Mouse (Mus musculus): ENCODE measurements around the gene Zfp322a.
"Not testable (repeated sequence)": the region's sequence is repeated elsewhere in the genome, so short reads cannot be mapped to it uniquely, and the experiment has no call there.

Gene Zfp322a

GRCm38 (mm10) chr13:23317305-23317889 is 51.6 kb downstream of the Zfp322a start:
- CTCF ChIA-PET = no interaction called here

DNA sequence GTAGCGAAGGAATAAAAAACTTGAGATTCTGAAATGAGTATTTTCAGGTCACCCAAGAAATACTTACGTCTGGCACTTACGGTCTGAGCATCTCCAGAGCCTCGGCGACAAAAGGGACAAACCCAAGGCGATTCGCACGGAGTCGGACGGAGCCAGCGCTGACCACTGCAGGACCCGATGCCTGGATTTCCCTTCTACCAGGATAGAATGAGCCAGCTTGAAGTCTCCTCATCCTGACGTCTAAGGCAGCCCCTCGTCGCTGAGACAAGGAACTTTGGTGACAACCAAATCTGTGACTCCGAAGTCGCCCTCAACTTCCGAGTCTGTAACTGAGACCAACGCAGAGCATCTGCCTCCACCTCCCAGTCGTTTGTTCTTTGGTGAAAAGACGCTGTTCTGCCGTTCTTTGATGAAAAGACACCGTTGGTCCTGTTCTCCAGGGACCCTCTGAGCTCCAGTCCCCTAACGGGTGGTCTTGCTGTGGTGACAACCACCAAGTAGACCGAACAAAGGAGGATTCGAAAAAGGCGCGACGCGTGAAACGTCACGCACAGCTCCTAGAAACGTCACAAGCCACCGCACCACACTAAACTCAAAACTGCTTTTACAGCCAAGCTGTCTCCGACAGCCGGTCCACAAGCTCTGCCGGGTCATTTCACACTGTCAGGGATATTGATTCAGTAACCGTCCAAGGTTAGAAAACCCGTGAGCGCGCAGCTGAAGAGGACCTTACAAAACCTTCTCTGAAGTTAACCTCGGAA is 55.9 kb downstream of the Zfp322a start:
- CTCF ChIA-PET = interaction anchor here (0.5 kb wide), 1 partner anchor 616 kb away, joined by 14 read pairs; no protein-coding TSS in a partner anchor

DNA sequence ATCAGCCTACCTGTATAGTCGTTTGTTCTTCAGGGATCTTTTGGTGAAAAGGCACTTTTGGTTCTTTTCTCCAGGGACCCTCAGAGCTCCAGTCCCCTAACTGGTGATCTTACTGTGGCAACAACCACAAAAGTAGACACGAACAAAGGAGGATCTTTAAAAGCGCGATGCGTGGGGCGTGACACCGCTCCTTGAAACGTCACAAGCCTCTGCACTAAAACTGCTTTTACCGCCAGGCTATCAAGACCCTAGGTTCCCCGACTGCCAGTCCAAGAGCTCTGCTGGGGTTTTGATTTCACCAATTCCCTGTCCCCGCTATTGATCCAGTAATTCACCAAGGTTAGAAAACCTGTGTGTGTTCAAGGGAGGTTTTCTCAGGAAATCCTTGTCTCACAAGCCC is 59.0 kb downstream of the Zfp322a start:
- CTCF ChIA-PET = no interaction called here

- CTCF ChIA-PET = no interaction called here
Measured at GRCm38 (mm10) chr13:23309495-23310011, 59.5 kb downstream of the Zfp322a start.

GRCm38 (mm10) chr13:23308639-23309307 is 60.2 kb downstream of the Zfp322a start:
- CTCF ChIA-PET = not testable (repeated sequence)

DNA sequence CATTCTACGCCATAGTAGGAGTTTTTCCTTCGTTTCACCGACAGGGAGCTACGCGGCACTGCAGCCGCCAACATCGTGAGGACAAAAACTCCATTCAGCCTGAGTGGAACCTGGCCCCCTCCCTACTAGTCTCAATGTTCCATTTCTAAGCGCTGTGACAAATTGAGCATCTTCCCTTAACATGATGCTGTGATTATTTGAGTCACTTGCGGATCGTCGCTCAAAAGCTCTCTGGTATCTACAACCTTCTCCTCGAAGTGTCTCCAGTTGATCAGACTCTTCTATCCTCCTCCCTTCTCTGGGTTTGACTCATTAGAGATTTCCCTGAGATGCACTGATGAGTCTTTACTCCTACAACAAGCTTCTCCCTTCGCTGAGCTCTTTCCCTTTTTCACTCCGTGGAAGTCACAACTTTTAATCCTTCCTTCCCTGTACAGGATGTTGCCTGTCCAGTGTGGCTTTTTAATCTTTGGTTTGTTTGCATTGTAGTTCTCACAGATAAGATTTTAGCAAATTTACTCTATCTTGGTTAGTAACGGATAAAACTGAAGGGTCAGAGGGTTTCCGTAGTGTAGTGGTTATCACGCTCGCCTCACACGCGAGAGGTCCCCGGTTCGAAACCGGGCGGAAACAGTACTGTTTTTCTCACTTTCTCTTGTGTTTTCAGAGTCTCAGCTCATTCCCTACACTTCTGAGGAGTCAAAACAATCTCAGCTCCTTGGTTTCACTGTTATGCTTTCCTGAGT is 61.8 kb downstream of the Zfp322a start:
- CTCF ChIA-PET = no interaction called here

DNA sequence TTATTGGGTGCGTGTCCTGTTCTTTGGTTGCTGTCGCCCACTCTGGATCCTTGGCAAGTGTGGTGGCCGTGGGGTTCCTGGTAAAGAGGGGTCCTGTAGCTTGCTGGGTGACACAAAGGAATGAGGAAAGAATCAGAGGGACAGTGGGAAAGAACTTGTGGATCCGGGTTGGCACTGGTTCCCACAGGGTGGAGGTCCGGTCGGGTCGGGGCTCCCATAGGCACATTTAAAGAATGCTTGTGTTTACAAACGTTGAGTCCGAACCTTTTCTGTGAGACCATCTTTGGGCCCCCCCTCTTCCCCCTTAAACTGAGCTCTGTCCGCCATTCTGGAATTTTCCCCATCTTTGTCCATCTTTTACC is 62.3 kb downstream of the Zfp322a start:
- CTCF ChIA-PET = no interaction called here
